Mouse (Mus musculus): Measurements from ENCODE around the gene Cdc42ep4. TPM values are rescaled to one million over a fixed set of nuclear protein-coding genes. Genes with fewer than 3 reads are reported as not detected.

Cdc42ep4 gene
- polyA plus RNA-seq, 1 experiment from 2014 or later = 107 TPM

GRCm38 (mm10) chr11:113703758-113704157, 47.9 kb downstream of the Cdc42ep4 start:
- H3K27me3 ChIP-seq (ENCODE audit: poor library complexity, severe bottlenecking) = peaks cover 14% of the 10 kb centered on the region
- H3K27ac ChIP-seq = no peak overlapping the region
- peaks cover 3% of the 10 kb centered on the region for H3K4me1 ChIP-seq
- no peak overlapping the region for H3K4me3 ChIP-seq
- 51% methylated on average over 5 of the region's 5 CpGs for WGBS
- DNase-seq (ENCODE audit: extremely low spot score, low spot score) = peak; percentile 80
- H3K36me3 ChIP-seq (replicated peaks) = peaks cover 38% of the 10 kb centered on the region
- no peaks in the 10 kb centered on the region for H3K9me3 ChIP-seq

GRCm38 (mm10) chr11:113699643-113700042, 52.0 kb downstream of the Cdc42ep4 start:
- H3K4me3 ChIP-seq = no peak overlapping the region
- peaks cover 17% of the 10 kb centered on the region for H3K4me1 ChIP-seq
- H3K9me3 ChIP-seq = peaks cover 13% of the 10 kb centered on the region; the same call in 1 of the 2 replicates
- H3K36me3 ChIP-seq (replicated peaks) = peaks cover 63% of the 10 kb centered on the region
- H3K27ac ChIP-seq = no peak overlapping the region
- WGBS = 89% methylated on average over 7 of the region's 7 CpGs
- no peaks in the 10 kb centered on the region for H3K27me3 ChIP-seq (ENCODE audit: poor library complexity, severe bottlenecking)
- no peak for DNase-seq (ENCODE audit: extremely low spot score, low spot score)

- Histone ChIP-seq H3K27me3 (ENCODE audit: poor library complexity, severe bottlenecking) (no peaks in the 10 kb centered on the region), H3K4me3 (no peak overlapping the region), H3K36me3 (replicated peaks) (peaks cover 79% of the 10 kb centered on the region), H3K9me3 (peaks cover 13% of the 10 kb centered on the region; the same call in 1 of the 2 replicates), H3K27ac (no peak overlapping the region), H3K4me1 (peaks cover 17% of the 10 kb centered on the region)
- no peak for DNase-seq (ENCODE audit: extremely low spot score, low spot score)
- WGBS = 88% methylated on average over 12 of the region's 12 CpGs
Measured at GRCm38 (mm10) chr11:113698013-113698545, 53.6 kb downstream of the Cdc42ep4 start.

- Histone ChIP-seq H3K27ac (no peak overlapping the region), H3K36me3 (replicated peaks) (peaks cover 84% of the 10 kb centered on the region), H3K4me1 (peaks cover 17% of the 10 kb centered on the region), H3K4me3 (no peak overlapping the region), H3K9me3 (peaks cover 13% of the 10 kb centered on the region; the same call in 1 of the 2 replicates), H3K27me3 (ENCODE audit: poor library complexity, severe bottlenecking) (no peaks in the 10 kb centered on the region)
- whole genome bisulfite sequencing = 36% methylated on average over 5 of the region's 5 CpGs
- no peak for DNase-seq (ENCODE audit: extremely low spot score, low spot score)
Measured at GRCm38 (mm10) chr11:113697571-113697970, 54.1 kb downstream of the Cdc42ep4 start.

GRCm38 (mm10) chr11:113691851-113692250, 59.8 kb downstream of the Cdc42ep4 start:
- Histone ChIP-seq H3K27me3 (ENCODE audit: poor library complexity, severe bottlenecking) (no peaks in the 10 kb centered on the region), H3K4me3 (no peak overlapping the region), H3K9me3 (peaks cover 13% of the 10 kb centered on the region; the same call in 1 of the 2 replicates), H3K27ac (no peak overlapping the region), H3K4me1 (peaks cover 9% of the 10 kb centered on the region), H3K36me3 (replicated peaks) (peaks cover 96% of the 10 kb centered on the region)
- DNase-seq (ENCODE audit: extremely low spot score, low spot score) = no peak
- 84% methylated on average over 3 of the region's 3 CpGs for WGBS

GRCm38 (mm10) chr11:113691318-113691717, 60.4 kb downstream of the Cdc42ep4 start:
- Histone ChIP-seq H3K4me3 (no peak overlapping the region), H3K27ac (no peak overlapping the region), H3K4me1 (peaks cover 13% of the 10 kb centered on the region), H3K36me3 (replicated peaks) (peaks cover 93% of the 10 kb centered on the region), H3K9me3 (peaks cover 13% of the 10 kb centered on the region; the same call in 1 of the 2 replicates), H3K27me3 (ENCODE audit: poor library complexity, severe bottlenecking) (no peaks in the 10 kb centered on the region)
- WGBS = 87% methylated on average over 5 of the region's 5 CpGs
- DNase-seq (ENCODE audit: extremely low spot score, low spot score) = no peak

GRCm38 (mm10) chr11:113690506-113690905, 61.2 kb downstream of the Cdc42ep4 start:
- H3K4me3 ChIP-seq = no peak overlapping the region
- 95% methylated on average over 12 of the region's 12 CpGs for WGBS
- peaks cover 19% of the 10 kb centered on the region for H3K4me1 ChIP-seq
- H3K9me3 ChIP-seq = peaks cover 6% of the 10 kb centered on the region; the same call in 1 of the 2 replicates
- H3K27me3 ChIP-seq (ENCODE audit: poor library complexity, severe bottlenecking) = no peaks in the 10 kb centered on the region
- H3K27ac ChIP-seq = no peak overlapping the region
- DNase-seq (ENCODE audit: extremely low spot score, low spot score) = no peak
- peaks cover 84% of the 10 kb centered on the region for H3K36me3 ChIP-seq (replicated peaks)

DNA sequence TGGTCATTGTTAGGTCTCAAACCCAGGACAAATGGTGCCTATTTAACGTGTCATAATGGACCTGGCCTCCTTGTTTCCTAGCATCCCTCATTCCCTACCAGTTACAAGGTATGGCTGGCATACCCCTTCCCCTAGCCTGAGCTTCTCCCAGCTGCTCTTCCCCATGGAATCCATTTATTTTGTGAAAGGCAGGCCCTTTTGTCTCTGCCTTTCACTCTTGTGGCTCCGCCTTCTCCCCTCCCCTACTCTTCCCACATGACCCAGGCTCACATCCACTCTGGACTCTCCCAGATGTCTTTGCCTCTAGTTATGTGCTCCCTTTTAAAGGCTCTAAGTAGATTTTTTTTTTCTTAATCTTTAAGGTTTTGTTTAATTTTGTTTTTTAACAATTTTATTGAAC, 64.7 kb downstream of the Cdc42ep4 start:
- Histone ChIP-seq H3K9me3 (no peaks in the 10 kb centered on the region), H3K27me3 (ENCODE audit: poor library complexity, severe bottlenecking) (no peaks in the 10 kb centered on the region), H3K4me3 (peak overlapping the region; percentile 26; the same call in 1 of the 2 replicates), H3K36me3 (replicated peaks) (peaks cover 50% of the 10 kb centered on the region), H3K4me1 (peaks cover 43% of the 10 kb centered on the region), H3K27ac (peak overlapping the region; percentile 77)
- DNase-seq (ENCODE audit: extremely low spot score, low spot score) = no peak
- WGBS = 63% methylated on average over 2 of the region's 2 CpGs

DNA sequence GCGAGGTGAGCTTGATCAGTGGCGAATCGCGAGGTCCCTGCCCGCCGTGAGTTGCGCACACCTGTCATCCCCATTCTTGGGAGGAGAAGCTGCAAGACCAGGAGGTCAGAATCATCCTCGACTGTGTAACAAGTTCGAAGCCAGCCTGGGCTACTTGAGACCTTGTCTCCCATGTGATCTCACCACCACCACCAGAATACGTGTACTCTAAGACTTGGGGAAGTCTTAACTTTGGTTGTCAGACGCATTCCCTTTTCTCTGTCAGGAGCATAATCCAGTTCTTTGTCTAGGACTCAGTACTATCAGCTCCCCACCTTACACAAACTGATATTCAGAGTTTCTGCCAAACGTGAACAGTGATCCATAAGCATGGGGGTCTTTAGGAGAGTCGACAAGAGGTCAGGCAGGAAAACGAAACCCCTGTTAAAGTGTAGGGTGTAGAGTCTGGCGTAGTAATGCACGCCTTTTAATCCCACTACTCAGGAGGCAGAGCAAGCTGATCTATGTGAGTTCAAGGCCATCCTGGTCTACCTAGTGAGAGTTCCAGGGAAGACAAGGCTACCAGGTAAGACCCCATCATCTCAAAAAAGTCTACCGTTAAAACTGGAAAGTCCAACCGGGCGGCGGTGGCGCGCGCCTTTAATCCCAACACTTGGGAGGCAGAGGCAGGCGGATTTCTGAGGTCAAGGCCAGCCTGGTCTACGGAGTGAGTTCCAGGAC, 66.8 kb downstream of the Cdc42ep4 start:
- DNase-seq (ENCODE audit: extremely low spot score, low spot score) = no peak

DNA sequence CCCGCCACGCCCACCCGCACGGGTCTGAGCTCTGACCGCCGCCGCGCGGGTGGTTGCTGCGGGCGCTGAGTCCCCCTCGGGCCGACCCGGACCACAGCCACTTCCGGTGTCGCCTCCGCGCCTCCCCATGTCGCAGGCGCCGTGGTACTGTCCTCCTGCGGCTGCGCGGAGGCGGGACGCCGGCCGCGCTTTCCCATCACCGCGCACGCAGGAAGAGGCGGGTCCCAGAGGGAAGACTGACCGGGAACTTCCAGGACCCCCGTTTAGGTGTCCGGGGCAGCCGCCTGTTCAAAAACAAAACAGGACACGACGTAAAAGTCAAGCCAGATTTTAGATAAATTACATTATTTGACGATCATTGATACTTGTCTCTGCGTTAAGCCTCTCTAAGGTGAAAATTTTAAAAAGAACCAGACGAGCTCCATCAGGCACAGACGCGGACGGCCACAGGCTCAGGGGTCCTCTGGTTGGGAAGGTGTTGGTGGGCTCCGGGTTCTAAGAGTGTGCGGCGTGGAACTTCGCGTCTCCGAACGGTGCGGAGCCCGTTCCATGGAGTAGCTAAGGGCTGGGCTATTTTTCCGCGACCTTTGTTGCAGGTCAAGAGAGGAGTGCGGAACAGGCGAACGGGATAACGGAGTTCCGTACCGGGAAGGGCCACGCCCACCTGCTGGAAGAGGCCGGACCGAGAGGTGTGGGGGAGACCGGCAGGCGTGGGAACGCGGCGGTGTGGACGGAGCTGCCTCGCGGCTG, 67.5 kb downstream of the Cdc42ep4 start, which contains the start of the genes Fam104a and D11Wsu47e:
Gene Fam104a, minus strand, starts transcription at position 199 of the 750 bp plus-strand sequence.
Gene D11Wsu47e, plus strand, starts transcription at position 456 of the 750 bp plus-strand sequence.
- Histone ChIP-seq H3K4me3 (peak within 1 kb of the TSS; percentile 90), H3K27me3 (ENCODE audit: poor library complexity, severe bottlenecking) (no peaks in the 10 kb centered on the region), H3K9me3 (no peaks in the 10 kb centered on the region), H3K27ac (peak within 1 kb of the TSS; percentile 95), H3K36me3 (replicated peaks) (peaks cover 21% of the 10 kb centered on the region), H3K4me1 (peaks cover 56% of the 10 kb centered on the region)
- peak; percentile 94 for DNase-seq (ENCODE audit: extremely low spot score, low spot score)
- WGBS = under 1% methylated on average over 73 of the region's 73 CpGs

More for the DNA sequence above, 66.8 kb downstream of the Cdc42ep4 start:
- peaks cover 28% of the 10 kb centered on the region for H3K36me3 ChIP-seq (replicated peaks)
- peaks cover 56% of the 10 kb centered on the region for H3K4me1 ChIP-seq
- peak overlapping the region; percentile 95 for H3K27ac ChIP-seq
- WGBS = 44% methylated on average over 25 of the region's 25 CpGs
- H3K9me3 ChIP-seq = no peaks in the 10 kb centered on the region
- H3K4me3 ChIP-seq = peak overlapping the region; percentile 90
- no peaks in the 10 kb centered on the region for H3K27me3 ChIP-seq (ENCODE audit: poor library complexity, severe bottlenecking)

- H3K4me1 ChIP-seq = peaks cover 56% of the 10 kb centered on the region
- WGBS = under 1% methylated on average over 38 of the region's 38 CpGs
Measured at GRCm38 (mm10) chr11:113683627-113683956, 68.1 kb downstream of the Cdc42ep4 start.

GRCm38 (mm10) chr11:113682897-113683626, 68.6 kb downstream of the Cdc42ep4 start:
- peak; percentile 66 for DNase-seq (ENCODE audit: extremely low spot score, low spot score)
- Histone ChIP-seq H3K27me3 (ENCODE audit: poor library complexity, severe bottlenecking) (no peaks in the 10 kb centered on the region), H3K4me3 (peak overlapping the region; percentile 90), H3K9me3 (no peaks in the 10 kb centered on the region), H3K4me1 (peaks cover 56% of the 10 kb centered on the region), H3K27ac (peak overlapping the region; percentile 95), H3K36me3 (replicated peaks) (peaks cover 10% of the 10 kb centered on the region)
- WGBS = 3% methylated on average over 38 of the region's 38 CpGs

More at GRCm38 (mm10) chr11:113683627-113683956, 68.1 kb downstream of the Cdc42ep4 start:
- peaks cover 15% of the 10 kb centered on the region for H3K36me3 ChIP-seq (replicated peaks)
- H3K27me3 ChIP-seq (ENCODE audit: poor library complexity, severe bottlenecking) = no peaks in the 10 kb centered on the region
- no peak for DNase-seq (ENCODE audit: extremely low spot score, low spot score)
- H3K4me3 ChIP-seq = peak overlapping the region; percentile 90
- H3K27ac ChIP-seq = peak overlapping the region; percentile 95
- H3K9me3 ChIP-seq = no peaks in the 10 kb centered on the region
